Mouse (Mus musculus) liver, adult 2 months (tissue): ENCODE measurements around the gene Kmt2d.

Experiments
- CTCF ChIP-seq: fragments of 200-500 bp; IDR thresholded peaks from 2 replicates; pipeline ENCODE4 v1.5.1; 2011; ENCODE audit warnings: low read depth, low read length, control low read depth
- POLR2A ChIP-seq: fragments of 200-500 bp; IDR thresholded peaks from 2 replicates; pipeline ENCODE4 v1.6.1; 2011; ENCODE audit warnings: low read length, control low read depth; ENCODE audit not compliant: insufficient read depth; ENCODE audit errors: extremely low read depth

- TF ChIP-seq CTCF: peak; percentile 42
- TF ChIP-seq POLR2A: 0 out of 2 replicates have a peak, but pooled peaks have one; percentile 17
These were observed 10.1 kb upstream of the Kmt2d start for GRCm38 (mm10) chr15:98880978-98881655.
